Mouse (Mus musculus): Measurements from ENCODE around the gene Wdr35. TPM values are rescaled to one million over a fixed set of nuclear protein-coding genes. Genes with fewer than 3 reads are reported as not detected.

The Wdr35 gene
- polyA plus RNA-seq, 1 experiment from 2014 or later = 41.7 TPM

GRCm38 (mm10) chr12:9071058-9071457 lies 97.4 kb downstream of the Wdr35 start:
- POLR2A ChIA-PET = no interaction called here
- CTCF ChIA-PET = no interaction called here
- in situ Hi-C loops (cut with MboI; ENCODE audit: low pct_unique_long_range_greater_than_20kb) = no loop called here

GRCm38 (mm10) chr12:9071493-9071892 lies 97.8 kb downstream of the Wdr35 start:
- POLR2A ChIA-PET = no interaction called here
- CTCF ChIA-PET = interaction anchor here (1.1 kb wide), 1 partner anchor 14 kb away, joined by 3 read pairs; no protein-coding TSS in a partner anchor
- ATAC-seq = no peak

More at GRCm38 (mm10) chr12:9071058-9071457, 97.4 kb downstream of the Wdr35 start:
- no peak for DNase-seq (ENCODE audit: low read depth, low spot score)
- no peak for ATAC-seq
- no peaks in the 10 kb centered on the region for H3K27me3 ChIP-seq
- TF ChIP-seq CTCF (IDR thresholded peaks at IDR 0.05) = no peak

GRCm38 (mm10) chr12:9077554-9078125 lies 103.9 kb downstream of the Wdr35 start:
- ChIA-PET CTCF (no interaction called here), POLR2A (no interaction called here)

More at GRCm38 (mm10) chr12:9071493-9071892, 97.8 kb downstream of the Wdr35 start:
- no peaks in the 10 kb centered on the region for H3K27me3 ChIP-seq
- no peak for DNase-seq (ENCODE audit: low read depth, low spot score)
- TF ChIP-seq CTCF (IDR thresholded peaks at IDR 0.05) = no peak
- in situ Hi-C loops (cut with MboI; ENCODE audit: low pct_unique_long_range_greater_than_20kb) = no loop called here

More at GRCm38 (mm10) chr12:9077554-9078125, 103.9 kb downstream of the Wdr35 start:
- no peak for TF ChIP-seq CTCF (IDR thresholded peaks at IDR 0.05)
- DNase-seq (ENCODE audit: low read depth, low spot score) (no peak), ATAC-seq (no peak)
- H3K27me3 ChIP-seq = no peaks in the 10 kb centered on the region
- in situ Hi-C loops (cut with MboI; ENCODE audit: low pct_unique_long_range_greater_than_20kb) = no loop called here

Other genes with a start within 250 kb of the Wdr35 start
- 121 TPM for gene Sdc1, start 202.6 kb upstream of the Wdr35 start, polyA plus RNA-seq (2021)
- 550 TPM for gene Laptm4a, start 52.2 kb upstream of the Wdr35 start, polyA plus RNA-seq (2021)
- 0.17 TPM for gene Matn3, start 26.0 kb upstream of the Wdr35 start, polyA plus RNA-seq (2021)
- 14.7 TPM for gene Ttc32, start 56.1 kb downstream of the Wdr35 start, polyA plus RNA-seq (2021)